Mouse (Mus musculus) mouse trophoblast stem cell (cell line): Measurements from ENCODE around the gene Nat8f6.
"Not testable (repeated sequence)": the region's sequence is repeated elsewhere in the genome, so short reads cannot be mapped to it uniquely, and the experiment has no call there.

Experiments used
- in situ Hi-C, 2 experiments: fragments of 300-500 bp; cut with MseI, MboI; formaldehyde crosslinking; loops; 2 replicates in 1 of 2; 3 replicates in 1 of 2; pipeline ENCODE4 v1.15.1; 2025

Nat8f6 gene

GRCm38 (mm10) chr6:85820837-85821236, at the start of gene Nat8f6, which contains the start of gene Nat8f5:
TSS of gene Nat8f6 (minus strand) at chr6:85820954.
TSS of gene Nat8f5 (minus strand) at chr6:85820972.
- in situ Hi-C loops, result loop anchor here in 1 of 2 experiments (5.0 kb wide), 1 partner anchor 74 kb away; no protein-coding TSS in a partner anchor

- in situ Hi-C loops, result not testable (repeated sequence)
Observed at GRCm38 (mm10) chr6:85869006-85869405, 48.3 kb upstream of the Nat8f6 start, which contains the start of gene Nat8f2. TSS of gene Nat8f2 (minus strand) at chr6:85869158.

- in situ Hi-C loops, result no loop called here
Observed at GRCm38 (mm10) chr6:85867726-85868690, 47.3 kb upstream of the Nat8f6 start.

- in situ Hi-C loops, result not testable (repeated sequence)
Observed at GRCm38 (mm10) chr6:85866995-85867394, 46.2 kb upstream of the Nat8f6 start.

GRCm38 (mm10) chr6:85866166-85866565, 45.4 kb upstream of the Nat8f6 start:
- in situ Hi-C loops, result not testable (repeated sequence)

GRCm38 (mm10) chr6:85864900-85865639, 44.3 kb upstream of the Nat8f6 start:
- in situ Hi-C loops, result not testable (repeated sequence)

- in situ Hi-C loops, result no loop called here
Observed at GRCm38 (mm10) chr6:85863840-85864239, 43.1 kb upstream of the Nat8f6 start.

- in situ Hi-C loops, result no loop called here
Observed at GRCm38 (mm10) chr6:85863136-85863535, 42.4 kb upstream of the Nat8f6 start.

GRCm38 (mm10) chr6:85862565-85862964, 41.8 kb upstream of the Nat8f6 start:
- in situ Hi-C loops, result no loop called here

GRCm38 (mm10) chr6:85861247-85861646, 40.5 kb upstream of the Nat8f6 start:
- in situ Hi-C loops, result no loop called here

GRCm38 (mm10) chr6:85856194-85856678, 35.5 kb upstream of the Nat8f6 start:
- in situ Hi-C loops, result no loop called here

- in situ Hi-C loops, result no loop called here
Observed at GRCm38 (mm10) chr6:85853481-85853880, 32.7 kb upstream of the Nat8f6 start.

- in situ Hi-C loops, result no loop called here
Observed at GRCm38 (mm10) chr6:85851062-85851773, 30.5 kb upstream of the Nat8f6 start.

GRCm38 (mm10) chr6:85849240-85849639, 28.5 kb upstream of the Nat8f6 start:
- in situ Hi-C loops, result no loop called here

- in situ Hi-C loops, result no loop called here
Observed at GRCm38 (mm10) chr6:85848140-85848539, 27.4 kb upstream of the Nat8f6 start.

GRCm38 (mm10) chr6:85846921-85847320, 26.2 kb upstream of the Nat8f6 start:
- in situ Hi-C loops, result no loop called here

- in situ Hi-C loops, result not testable (repeated sequence)
Observed at GRCm38 (mm10) chr6:85843677-85844458, 23.1 kb upstream of the Nat8f6 start.

- in situ Hi-C loops, result loop anchor here (5.0 to 10.0 kb wide), 2 partner anchors 52 to 65 kb away; partner anchors contain the start of gene Nat8f4 (in 1 of the 2)
Observed at GRCm38 (mm10) chr6:85839982-85840381, 19.2 kb upstream of the Nat8f6 start.

GRCm38 (mm10) chr6:85838674-85839073, 17.9 kb upstream of the Nat8f6 start:
- in situ Hi-C loops, result loop anchor here (5.0 to 10.0 kb wide), 2 partner anchors 54 to 66 kb away; partner anchors contain the start of gene Nat8f4 (in 1 of the 2)

GRCm38 (mm10) chr6:85837307-85837706, 16.6 kb upstream of the Nat8f6 start:
- in situ Hi-C loops, result loop anchor here (5.0 to 10.0 kb wide), 2 partner anchors 55 to 67 kb away; partner anchors contain the start of gene Nat8f4 (in 1 of the 2)
